Mouse (Mus musculus): ENCODE measurements around the gene Kidins220. TPM values are rescaled to one million over a fixed set of nuclear protein-coding genes. Genes with fewer than 3 reads are reported as not detected.

Kidins220 gene
- polyA plus RNA-seq, 1 experiment from 2014 or later: 26.1 TPM

DNA sequence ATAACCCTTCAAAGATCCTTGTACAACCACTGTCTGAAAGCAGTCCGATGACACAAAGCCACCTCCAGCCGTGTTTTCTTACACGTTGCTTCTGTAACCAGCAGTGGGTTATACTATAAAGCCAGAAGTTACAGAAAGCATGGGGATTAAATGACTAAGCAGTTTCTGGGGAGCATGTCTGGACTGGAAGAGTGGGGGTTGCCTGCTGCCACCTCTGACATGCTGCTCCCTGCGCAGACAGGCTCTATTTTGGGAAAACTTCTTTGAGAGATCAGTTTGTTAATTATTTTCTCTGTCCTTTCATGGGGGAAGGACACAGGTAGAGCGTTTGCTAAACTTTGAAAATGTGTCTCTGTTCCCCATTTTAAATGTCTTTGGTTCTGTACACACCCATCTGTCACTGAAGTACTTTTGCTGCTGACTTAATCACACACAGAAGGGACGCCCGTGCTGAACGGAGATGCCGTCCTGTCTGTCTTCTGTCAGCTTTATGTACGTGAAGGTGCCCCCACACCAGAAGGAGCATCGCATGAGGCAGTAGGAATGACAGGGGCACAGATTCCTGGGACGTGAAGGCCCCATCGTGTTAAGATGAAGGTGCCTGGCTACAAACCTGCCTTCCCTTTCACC lies 11.2 kb upstream of the Kidins220 start:
- Histone ChIP-seq H3K36me3 (peaks cover 11% of the 10 kb centered on the region; the same call in 1 of the 2 replicates), H3K4me2 (replicated peaks) (no peak overlapping the region; the same call in 1 of the 2 replicates), H3K9me3 (replicated peaks) (no peaks in the 10 kb centered on the region), H3K27ac (replicated peaks) (peak overlapping the region; percentile 59), H3K4me3 (replicated peaks) (no peak overlapping the region), H3K9ac (no peak overlapping the region), H3K4me1 (no peaks in the 10 kb centered on the region), H3K27me3 (no peaks in the 10 kb centered on the region)
- no peak for ATAC-seq (ENCODE audit: insufficient number of reproducible peaks, low FRiP score, low TSS enrichment, low read depth)
- WGBS: 46% methylated on average over 13 of the region's 13 CpGs

DNA sequence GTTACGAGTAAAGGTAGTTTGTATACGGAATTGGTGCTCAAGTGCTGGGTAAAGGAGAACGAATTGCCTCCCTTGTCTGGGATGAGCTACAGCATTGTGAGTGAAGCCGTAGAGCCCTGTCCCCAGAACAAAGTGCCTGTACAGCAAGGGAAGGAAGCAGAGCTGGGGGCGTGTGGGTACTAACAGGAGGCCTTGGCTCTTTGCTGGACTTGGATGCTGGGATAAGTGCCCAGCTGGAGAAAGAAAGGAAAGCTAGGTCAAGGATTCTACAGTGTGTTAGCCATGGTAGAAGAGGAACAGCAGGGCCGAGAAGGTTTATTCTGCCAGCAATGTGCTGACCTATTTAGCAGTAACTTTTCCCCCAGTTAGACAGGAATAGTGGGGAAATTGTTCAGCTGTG lies 9.3 kb upstream of the Kidins220 start:
- Histone ChIP-seq H3K9ac (no peak overlapping the region), H3K4me2 (replicated peaks) (no peak overlapping the region), H3K9me3 (replicated peaks) (no peaks in the 10 kb centered on the region), H3K27ac (replicated peaks) (no peak overlapping the region), H3K36me3 (no peaks in the 10 kb centered on the region), H3K4me3 (replicated peaks) (no peak overlapping the region), H3K4me1 (no peaks in the 10 kb centered on the region), H3K27me3 (no peaks in the 10 kb centered on the region)
- 88% methylated on average over 6 of the region's 6 CpGs for WGBS
- ATAC-seq (ENCODE audit: insufficient number of reproducible peaks, low FRiP score, low TSS enrichment, low read depth): no peak

DNA sequence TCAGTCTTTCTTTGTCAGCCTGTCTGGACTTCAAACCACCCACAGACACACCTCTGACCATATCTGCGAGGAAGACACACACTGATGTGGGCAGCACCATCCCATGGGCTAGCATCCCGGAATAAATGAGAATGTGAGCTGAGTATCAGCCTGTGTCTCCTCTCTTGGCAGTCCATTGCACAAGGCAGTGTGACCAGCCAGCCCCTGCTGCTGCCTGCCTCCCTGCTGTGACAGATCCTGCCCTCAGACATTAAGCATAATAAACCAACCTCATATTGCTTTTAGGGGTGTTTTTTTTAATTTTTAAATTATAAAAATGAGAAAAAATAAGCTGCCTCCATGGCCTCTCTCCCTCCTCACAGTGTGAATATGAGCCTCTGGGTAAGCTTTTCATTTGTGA lies 8.7 kb upstream of the Kidins220 start:
- H3K9me3 ChIP-seq (replicated peaks): no peaks in the 10 kb centered on the region
- H3K27ac ChIP-seq (replicated peaks): no peak overlapping the region
- WGBS: 89% methylated on average over 2 of the region's 2 CpGs
- no peak overlapping the region for H3K4me3 ChIP-seq (replicated peaks)
- H3K36me3 ChIP-seq: no peaks in the 10 kb centered on the region
- no peak for ATAC-seq (ENCODE audit: insufficient number of reproducible peaks, low FRiP score, low TSS enrichment, low read depth)
- no peak overlapping the region for H3K4me2 ChIP-seq (replicated peaks)
- H3K27me3 ChIP-seq: no peaks in the 10 kb centered on the region
- no peaks in the 10 kb centered on the region for H3K4me1 ChIP-seq
- H3K9ac ChIP-seq: no peak overlapping the region

DNA sequence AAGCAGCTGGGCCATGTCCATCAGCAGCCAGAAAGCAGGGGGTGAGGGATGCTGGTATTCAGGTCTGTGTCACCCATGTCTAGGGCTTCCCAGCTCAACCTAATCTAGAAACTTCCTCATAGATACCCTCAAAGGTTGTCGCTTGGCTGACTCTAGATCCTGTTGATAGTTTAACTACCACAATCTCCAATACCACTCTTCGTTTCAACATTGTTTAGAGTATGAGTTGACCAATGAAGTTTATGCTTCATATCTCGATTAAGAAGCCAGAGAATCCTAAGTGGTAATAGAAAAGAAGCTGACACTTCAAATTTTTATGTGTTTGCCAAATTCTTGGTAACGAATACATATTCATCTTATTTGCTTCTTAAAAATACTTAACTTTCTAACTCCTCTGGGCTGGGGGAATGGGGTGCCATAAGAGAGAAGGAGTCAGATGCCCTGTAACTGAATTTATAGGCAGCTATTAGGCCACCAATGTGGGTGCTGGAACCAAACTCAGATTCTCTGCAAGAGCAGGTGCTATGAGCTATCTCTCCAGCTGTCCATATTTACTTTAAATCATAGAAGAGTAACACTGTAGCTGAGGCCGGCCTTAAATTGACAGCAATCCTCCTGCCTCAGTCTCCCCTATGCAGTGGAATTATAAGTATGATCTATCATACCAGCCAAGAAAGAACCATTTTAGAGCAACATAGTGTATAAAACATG lies 3.1 kb upstream of the Kidins220 start:
- Histone ChIP-seq H3K4me1 (peaks cover 14% of the 10 kb centered on the region), H3K9me3 (replicated peaks) (no peaks in the 10 kb centered on the region), H3K4me3 (replicated peaks) (no peak overlapping the region), H3K27me3 (no peaks in the 10 kb centered on the region), H3K27ac (replicated peaks) (no peak overlapping the region), H3K36me3 (no peaks in the 10 kb centered on the region), H3K9ac (no peak overlapping the region), H3K4me2 (replicated peaks) (no peak overlapping the region)
- no peak for ATAC-seq (ENCODE audit: insufficient number of reproducible peaks, low FRiP score, low TSS enrichment, low read depth)
- WGBS: 89% methylated on average over 5 of the region's 5 CpGs

DNA sequence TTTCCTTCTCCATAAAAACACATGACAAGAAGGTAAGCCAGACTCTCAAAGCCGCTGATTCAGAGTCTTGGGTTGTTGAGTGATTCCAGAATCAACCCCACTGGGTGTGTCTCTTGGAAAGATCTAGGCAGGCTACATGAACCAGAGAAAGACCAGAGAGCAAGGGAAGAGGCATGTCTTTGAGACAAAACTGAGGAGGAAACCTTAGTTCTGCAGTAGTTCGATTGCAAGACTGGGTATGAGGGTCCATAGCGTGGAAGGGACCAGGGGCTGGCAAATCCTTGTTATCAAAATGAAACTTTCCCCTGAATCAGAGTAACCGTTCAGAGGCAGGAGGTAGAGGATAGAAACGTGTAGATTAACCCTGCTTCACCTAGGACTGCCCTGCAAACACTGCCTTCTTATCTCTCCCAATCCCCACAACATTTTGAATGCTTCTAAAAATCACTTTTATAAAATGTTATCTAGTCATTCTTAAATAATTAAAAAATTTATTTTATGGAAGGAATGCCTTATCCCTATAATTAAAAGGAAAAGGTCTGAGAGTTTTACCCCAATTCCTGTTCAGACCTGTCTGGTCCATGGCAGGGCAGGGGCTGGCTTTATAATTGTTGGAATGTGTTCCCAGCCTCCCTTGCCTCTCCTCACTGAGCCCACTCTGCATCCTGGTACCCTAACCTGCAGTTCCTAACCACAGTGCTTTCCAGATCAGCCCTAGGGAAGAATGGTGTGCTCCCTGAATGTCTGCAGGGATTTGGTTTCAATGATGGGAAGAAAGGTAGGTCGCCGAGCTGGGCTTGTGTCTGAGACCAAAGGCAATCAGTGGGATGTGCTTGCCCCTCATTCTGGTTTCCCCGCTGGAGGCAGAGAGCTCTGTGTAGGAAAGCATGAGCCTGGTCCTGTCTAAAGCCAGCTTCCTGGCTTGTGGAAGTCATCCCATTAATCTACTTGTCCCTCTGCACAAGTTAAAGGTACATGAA lies 2.1 kb upstream of the Kidins220 start:
- H3K27me3 ChIP-seq: no peaks in the 10 kb centered on the region
- no peak overlapping the region for H3K9ac ChIP-seq
- H3K4me3 ChIP-seq (replicated peaks): no peak overlapping the region
- H3K36me3 ChIP-seq: no peaks in the 10 kb centered on the region
- H3K4me1 ChIP-seq: peaks cover 16% of the 10 kb centered on the region
- no peak for ATAC-seq (ENCODE audit: insufficient number of reproducible peaks, low FRiP score, low TSS enrichment, low read depth)
- WGBS: 66% methylated on average over 8 of the region's 8 CpGs
- H3K27ac ChIP-seq (replicated peaks): no peak overlapping the region
- no peaks in the 10 kb centered on the region for H3K9me3 ChIP-seq (replicated peaks)
- no peak overlapping the region for H3K4me2 ChIP-seq (replicated peaks)

DNA sequence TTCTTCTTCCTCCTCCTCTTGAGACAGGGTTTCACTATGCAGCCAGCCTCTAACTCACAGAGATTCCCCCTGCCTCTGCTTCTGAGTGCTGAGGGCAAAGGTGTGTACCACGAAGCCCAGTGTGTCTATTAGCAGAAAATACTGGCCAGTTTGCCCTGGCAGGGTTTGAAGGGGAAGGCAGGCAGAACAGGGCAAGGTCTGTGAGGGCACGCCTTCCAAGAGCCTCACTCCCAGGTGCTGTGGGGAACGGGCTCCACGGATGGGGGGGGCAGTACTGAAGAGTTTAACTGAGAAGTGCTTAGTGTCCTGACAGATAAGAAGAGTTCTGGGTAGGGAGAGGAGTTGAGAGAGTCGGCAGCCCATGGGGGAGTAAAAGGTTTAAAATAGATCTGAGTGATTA lies 1.1 kb upstream of the Kidins220 start:
- no peak overlapping the region for H3K27ac ChIP-seq (replicated peaks)
- H3K36me3 ChIP-seq: no peaks in the 10 kb centered on the region
- H3K9ac ChIP-seq: no peak overlapping the region
- no peak overlapping the region for H3K4me2 ChIP-seq (replicated peaks)
- H3K4me1 ChIP-seq: peaks cover 16% of the 10 kb centered on the region
- no peaks in the 10 kb centered on the region for H3K27me3 ChIP-seq
- no peak for ATAC-seq (ENCODE audit: insufficient number of reproducible peaks, low FRiP score, low TSS enrichment, low read depth)
- H3K4me3 ChIP-seq (replicated peaks): no peak overlapping the region
- 66% methylated on average over 5 of the region's 5 CpGs for WGBS
- H3K9me3 ChIP-seq (replicated peaks): no peaks in the 10 kb centered on the region

DNA sequence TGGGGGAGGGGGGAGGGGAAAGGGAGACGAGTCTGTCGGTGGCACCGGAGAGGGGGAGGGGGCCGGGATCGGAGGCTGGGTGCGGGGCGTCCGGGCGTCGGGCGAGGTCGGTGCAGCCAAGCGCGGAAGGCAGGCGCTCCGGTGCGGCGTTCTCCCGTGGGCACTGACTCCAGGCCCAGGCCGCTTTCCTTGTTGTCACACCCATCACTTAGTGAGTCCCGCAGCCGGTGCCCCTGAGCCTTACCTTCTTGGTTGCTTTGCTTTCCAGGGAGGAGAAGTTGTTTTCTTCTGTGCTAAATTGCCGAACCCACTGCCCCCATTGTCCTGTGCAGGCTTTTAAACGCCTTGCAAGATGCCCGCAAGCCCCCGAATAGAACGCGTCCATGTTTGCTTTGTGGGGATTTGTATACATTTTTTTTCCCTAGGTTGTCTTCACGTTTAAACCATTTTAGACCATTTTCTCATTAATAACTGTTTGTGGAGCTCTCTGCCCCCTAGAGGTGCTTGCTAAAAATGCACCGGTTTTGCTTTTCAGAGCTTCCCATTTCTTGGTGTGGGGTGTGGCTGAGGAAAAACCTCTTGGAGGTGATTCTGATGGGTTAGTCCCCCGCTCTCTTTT lies 499 bp downstream of the Kidins220 start:
- Histone ChIP-seq H3K4me2 (replicated peaks) (peak overlapping the region; percentile 59), H3K36me3 (no peaks in the 10 kb centered on the region), H3K9ac (peak overlapping the region; percentile 63), H3K4me3 (replicated peaks) (peak overlapping the region; percentile 87), H3K4me1 (peaks cover 16% of the 10 kb centered on the region), H3K9me3 (replicated peaks) (no peaks in the 10 kb centered on the region), H3K27me3 (no peaks in the 10 kb centered on the region), H3K27ac (replicated peaks) (peak overlapping the region; percentile 94)
- ATAC-seq (ENCODE audit: insufficient number of reproducible peaks, low FRiP score, low TSS enrichment, low read depth): peak; percentile 81
- under 1% methylated on average over 31 of the region's 31 CpGs for WGBS

DNA sequence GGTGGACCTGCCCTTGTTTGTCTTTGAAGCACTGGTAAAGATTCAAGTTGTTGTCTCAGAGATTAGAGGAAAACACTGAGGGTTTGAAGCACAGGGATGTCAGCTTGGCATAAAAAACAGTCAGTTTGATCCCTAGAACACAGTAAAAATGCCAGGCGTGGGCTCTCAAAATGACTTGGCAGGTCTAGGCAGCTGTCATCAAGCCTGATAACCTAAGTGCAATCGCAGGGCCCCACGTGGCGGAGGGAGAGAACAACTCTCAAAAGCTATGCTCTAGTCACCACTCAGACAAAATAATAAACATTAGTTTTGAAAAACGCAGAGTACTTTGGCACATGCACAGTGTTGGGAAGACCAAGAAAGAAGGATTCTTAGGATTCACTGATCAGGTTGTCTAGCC lies 10.5 kb downstream of the Kidins220 start:
- Histone ChIP-seq H3K27ac (replicated peaks) (no peak overlapping the region), H3K9me3 (replicated peaks) (no peaks in the 10 kb centered on the region)

DNA sequence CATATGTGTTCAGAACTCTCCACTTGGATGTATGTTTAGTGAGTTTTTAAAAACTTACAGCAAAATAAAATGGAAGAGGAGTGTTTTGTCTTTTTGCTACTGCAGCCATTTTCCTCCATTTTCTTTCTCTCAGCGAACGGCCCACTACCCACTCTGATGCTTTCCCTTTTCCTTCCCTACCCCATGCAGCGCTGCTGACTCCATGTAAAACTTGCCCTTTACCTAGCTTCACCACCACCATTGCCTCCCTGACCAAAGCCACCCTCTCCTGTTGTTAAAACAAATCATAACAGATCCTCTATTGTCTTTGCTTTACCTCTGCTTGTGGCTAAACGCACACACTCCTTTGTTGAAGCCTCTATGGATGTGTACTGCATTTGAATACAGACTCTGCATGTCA lies 20.6 kb downstream of the Kidins220 start:
- WGBS: 89% methylated on average over 4 of the region's 4 CpGs
- no peaks in the 10 kb centered on the region for H3K4me1 ChIP-seq
- H3K27ac ChIP-seq (replicated peaks): no peak overlapping the region
- H3K9me3 ChIP-seq (replicated peaks): no peaks in the 10 kb centered on the region
- no peaks in the 10 kb centered on the region for H3K27me3 ChIP-seq
- H3K9ac ChIP-seq: no peak overlapping the region
- no peak overlapping the region for H3K4me3 ChIP-seq (replicated peaks)
- H3K36me3 ChIP-seq: peaks cover 78% of the 10 kb centered on the region
- ATAC-seq (ENCODE audit: insufficient number of reproducible peaks, low FRiP score, low TSS enrichment, low read depth): no peak
- H3K4me2 ChIP-seq (replicated peaks): no peak overlapping the region

More for the DNA sequence above, 10.5 kb downstream of the Kidins220 start:
- no peak overlapping the region for H3K4me2 ChIP-seq (replicated peaks)
- no peaks in the 10 kb centered on the region for H3K4me1 ChIP-seq
- peaks cover 30% of the 10 kb centered on the region for H3K36me3 ChIP-seq
- ATAC-seq (ENCODE audit: insufficient number of reproducible peaks, low FRiP score, low TSS enrichment, low read depth): no peak
- WGBS: 79% methylated on average over 5 of the region's 5 CpGs
- no peaks in the 10 kb centered on the region for H3K27me3 ChIP-seq
- no peak overlapping the region for H3K4me3 ChIP-seq (replicated peaks)
- H3K9ac ChIP-seq: no peak overlapping the region

DNA sequence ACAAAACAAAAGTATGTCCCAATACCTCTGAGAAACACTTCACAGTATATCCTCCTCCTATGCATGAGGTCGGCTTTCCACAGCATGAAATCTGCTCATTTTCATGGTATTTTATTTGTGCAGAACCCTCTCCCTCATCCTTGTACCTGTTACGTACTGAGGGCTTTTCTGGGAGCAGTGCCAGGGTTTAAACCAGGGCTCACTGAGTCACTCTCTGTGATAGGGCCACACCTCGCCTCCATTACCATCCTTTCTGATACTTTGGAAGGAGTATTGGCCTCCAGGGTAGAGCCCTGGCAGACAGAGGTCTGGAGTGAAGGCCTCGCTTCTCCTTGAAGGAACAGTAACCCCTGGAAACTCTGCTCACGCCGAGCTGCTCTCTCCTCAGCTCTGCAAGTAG lies 30.6 kb downstream of the Kidins220 start:
- Histone ChIP-seq H3K9me3 (replicated peaks) (no peaks in the 10 kb centered on the region), H3K4me1 (no peaks in the 10 kb centered on the region), H3K4me3 (replicated peaks) (no peak overlapping the region), H3K9ac (no peak overlapping the region), H3K4me2 (replicated peaks) (no peak overlapping the region), H3K27me3 (no peaks in the 10 kb centered on the region), H3K27ac (replicated peaks) (no peak overlapping the region), H3K36me3 (peaks cover 72% of the 10 kb centered on the region)
- WGBS: 69% methylated on average over 6 of the region's 6 CpGs
- ATAC-seq (ENCODE audit: insufficient number of reproducible peaks, low FRiP score, low TSS enrichment, low read depth): no peak

DNA sequence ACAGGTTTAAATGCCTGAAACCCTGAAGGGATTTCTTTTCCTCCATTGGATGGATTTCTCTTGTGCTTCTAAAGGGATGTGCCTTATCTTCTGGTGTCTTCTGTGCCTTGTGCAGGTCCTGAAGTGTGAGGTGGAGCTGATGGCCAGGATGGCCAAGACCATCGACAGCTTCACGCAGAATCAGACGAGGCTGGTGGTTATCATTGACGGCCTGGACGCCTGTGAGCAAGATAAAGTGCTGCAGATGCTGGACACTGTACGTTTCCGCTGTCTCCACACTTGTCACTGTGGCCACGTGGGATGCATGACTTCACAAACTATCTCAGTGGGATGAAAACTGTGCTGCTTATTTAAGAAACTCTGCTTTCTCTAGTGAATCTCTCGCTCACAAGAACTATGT lies 35.2 kb downstream of the Kidins220 start:
- Histone ChIP-seq H3K4me1 (0 out of 2 replicates have a peak, but pooled peaks cover 3% of the 10 kb centered on the region), H3K4me2 (replicated peaks) (no peak overlapping the region), H3K4me3 (replicated peaks) (no peak overlapping the region), H3K27me3 (no peaks in the 10 kb centered on the region), H3K36me3 (peaks cover 79% of the 10 kb centered on the region), H3K27ac (replicated peaks) (no peak overlapping the region), H3K9me3 (replicated peaks) (no peaks in the 10 kb centered on the region), H3K9ac (no peak overlapping the region)
- 85% methylated on average over 9 of the region's 9 CpGs for WGBS
- no peak for ATAC-seq (ENCODE audit: insufficient number of reproducible peaks, low FRiP score, low TSS enrichment, low read depth)
